Mouse (Mus musculus) brain, adult 2 months (tissue): ENCODE results near the gene Uchl1.

Experiments used
- DNase-seq: peaks from one replicate; pipeline ENCODE4 v3.0.0; 2011; ENCODE audit warnings: low read depth, low spot score

Uchl1 gene

DNA sequence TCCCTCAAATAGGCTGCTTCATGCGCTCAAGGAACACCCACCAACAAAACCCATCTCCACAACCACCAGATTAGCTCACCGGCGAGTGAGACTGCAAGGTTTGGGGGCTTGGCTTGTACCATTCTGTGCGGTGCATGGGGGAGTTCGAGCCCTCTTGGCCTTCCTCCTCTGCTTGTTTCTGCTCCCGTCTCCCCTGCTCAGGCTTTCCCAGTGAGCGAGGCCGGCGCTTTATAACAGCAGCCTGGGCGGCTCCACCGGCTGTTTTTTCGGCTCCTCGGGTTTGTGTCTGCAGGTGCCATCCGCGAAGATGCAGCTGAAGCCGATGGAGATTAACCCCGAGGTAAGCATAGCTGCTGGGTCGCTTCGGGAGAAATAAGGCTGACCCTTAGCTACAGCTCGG is at the start of gene Uchl1:
Gene Uchl1 (plus strand): TSS at position 109 of the 400 bp plus-strand sequence.
- peak; percentile 99 for DNase-seq

DNA sequence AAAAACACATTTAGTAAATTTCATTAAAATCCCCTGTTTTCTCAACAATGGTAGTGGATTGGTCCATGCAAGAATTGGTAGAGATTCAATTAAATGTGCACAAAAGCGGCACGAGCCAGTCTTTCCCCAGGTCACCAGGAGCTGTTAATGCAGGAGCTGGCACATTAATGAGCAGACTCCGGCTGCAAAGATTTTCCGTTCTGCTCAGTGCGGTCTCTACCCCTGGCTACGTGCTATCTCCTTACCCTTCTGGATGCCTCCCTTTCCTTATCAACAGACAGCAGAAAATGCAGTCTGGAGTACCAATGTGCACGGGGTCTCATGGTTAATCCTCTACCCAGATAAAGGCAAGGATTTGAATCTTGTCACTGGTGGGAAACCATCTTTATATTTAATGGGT is 48.1 kb upstream of the Uchl1 start:
- no peak for DNase-seq

DNA sequence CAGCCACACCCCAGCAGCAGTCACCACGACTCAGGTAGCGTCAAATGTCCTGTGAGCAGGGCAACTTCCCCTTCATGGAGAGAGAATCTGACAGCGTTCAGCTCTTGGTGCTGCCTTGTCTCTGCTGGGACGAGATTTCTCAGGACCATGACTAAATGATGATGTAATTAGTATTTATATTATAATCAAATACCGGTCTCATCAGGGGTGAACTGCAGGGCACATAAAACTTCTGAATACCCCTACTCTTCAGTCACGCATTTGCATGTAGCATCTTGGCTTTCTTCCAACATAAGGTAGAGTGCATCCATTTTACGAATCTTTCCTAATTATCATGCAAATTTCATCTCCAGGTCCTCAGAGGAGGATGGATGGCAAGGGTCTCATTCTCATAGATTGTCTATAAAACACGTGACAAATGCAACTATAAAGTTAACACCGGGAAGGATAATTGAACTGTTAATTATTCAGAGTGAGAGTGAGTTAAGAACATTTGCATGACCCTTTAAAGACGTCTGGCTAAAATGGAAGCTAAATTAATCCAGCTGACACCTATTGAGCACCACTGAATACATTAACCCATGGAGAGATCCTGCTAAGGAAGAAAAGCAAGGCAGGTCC is 40.3 kb upstream of the Uchl1 start:
- no peak for DNase-seq

DNA sequence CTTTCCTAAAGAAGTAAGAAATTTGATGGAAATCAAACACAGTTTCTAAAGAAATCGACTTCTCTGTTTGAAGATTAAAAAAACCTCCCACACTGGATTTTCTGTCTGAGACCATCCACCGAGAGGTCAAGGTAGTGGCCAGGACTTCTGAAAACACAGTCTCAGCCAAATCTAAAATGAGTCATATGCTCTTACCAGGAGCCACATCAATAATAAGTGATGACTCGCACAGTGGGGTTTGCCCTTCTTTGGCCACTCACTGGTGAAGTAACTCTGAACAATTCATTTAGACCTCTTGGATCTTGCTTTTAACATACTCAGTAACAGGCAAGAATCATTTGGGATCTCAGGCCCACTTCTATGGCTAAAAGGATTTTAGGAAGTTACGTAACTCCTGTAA is 33.7 kb upstream of the Uchl1 start:
- peak; percentile 24 for DNase-seq

DNA sequence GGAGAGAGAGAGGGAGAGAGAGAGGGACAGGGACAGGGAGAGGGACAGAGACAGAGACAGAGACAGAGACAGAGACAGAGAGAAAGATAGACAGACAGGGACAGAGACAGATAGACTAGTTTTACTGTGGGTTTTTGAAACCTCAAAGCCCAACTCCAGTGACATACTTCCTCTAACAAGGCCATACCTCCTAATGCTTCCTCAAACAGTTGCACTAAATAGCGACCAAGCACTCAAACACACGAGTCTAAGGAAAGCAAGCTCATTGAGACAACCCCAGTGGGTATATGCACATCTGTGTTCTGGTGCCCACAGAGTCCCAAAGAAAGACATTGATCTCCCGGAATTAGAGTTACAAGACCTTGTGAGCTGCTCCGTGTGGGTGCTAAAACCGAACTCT is 32.6 kb upstream of the Uchl1 start:
- no peak for DNase-seq

DNA sequence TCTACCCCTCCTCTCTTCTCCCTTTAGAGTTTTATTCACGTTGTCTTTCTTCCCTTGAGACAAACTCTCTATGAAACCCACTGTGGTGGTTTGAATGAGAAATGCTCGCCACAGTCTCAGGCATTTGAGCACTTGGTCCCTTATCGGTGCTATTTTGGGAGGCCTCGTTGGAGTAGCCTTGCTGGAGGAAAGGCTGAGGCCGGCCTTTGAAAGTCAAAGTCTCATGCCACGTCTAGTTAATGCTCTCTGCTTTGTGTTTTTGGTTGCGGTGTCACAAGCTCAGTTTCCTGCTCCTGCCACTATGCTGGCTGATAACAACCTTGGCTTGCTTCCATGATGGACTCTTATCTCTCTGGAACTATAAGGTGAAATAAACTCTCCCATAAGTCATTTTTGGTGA is 28.4 kb upstream of the Uchl1 start:
- no peak for DNase-seq

DNA sequence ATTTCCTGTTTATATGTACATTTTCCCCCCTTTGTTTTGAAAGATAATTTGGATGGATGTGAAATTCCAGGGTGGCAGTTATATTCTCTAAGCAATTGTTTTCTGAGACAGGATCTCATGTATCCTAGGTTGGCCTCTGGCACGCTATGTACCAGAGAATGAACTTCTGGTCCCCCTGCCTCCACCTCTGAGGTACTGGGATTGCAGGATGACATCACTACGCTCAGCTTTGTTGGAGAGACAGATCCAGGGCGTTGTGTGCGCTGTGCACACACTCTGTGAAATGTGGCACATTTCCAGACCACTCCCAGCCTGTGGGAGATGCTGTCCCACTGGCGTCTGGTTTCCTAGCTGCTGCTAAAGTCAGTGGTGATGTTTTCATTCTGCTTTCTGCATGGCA is 21.7 kb upstream of the Uchl1 start:
- peak; percentile 61 for DNase-seq

DNA sequence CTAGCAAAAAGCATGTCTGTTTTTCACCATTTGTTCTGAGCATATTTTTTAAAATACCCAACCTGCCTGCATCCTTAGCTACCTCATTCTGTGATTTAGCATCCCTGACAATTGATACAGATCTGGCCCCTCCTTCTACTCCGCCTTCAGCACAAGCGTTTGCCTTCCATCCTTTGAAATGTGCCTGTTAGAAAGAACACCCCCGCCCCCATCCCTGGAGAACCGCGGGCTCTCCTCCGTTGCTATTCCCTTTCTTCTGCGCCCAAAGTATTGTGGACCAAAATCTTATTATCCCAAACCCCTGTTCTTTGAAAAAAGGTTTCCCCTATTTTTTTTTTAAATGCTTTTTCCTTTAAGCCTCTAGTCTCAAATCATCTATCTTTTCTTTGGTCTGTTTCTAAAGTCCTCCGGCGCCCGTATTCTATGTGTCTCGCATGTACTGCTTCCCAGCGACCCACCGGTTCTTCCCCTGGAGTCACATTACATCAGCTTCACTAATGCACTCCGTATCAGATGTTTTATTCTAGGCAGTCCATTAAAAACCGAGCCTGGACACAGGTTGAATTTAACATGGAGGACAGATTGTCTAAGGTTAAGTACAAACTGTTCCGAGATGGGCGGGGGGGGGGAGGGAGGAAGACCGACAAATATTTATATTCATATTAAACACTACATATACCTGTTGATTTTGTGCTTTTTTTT is 551 bp upstream of the Uchl1 start:
- peak; percentile 79 for DNase-seq

DNA sequence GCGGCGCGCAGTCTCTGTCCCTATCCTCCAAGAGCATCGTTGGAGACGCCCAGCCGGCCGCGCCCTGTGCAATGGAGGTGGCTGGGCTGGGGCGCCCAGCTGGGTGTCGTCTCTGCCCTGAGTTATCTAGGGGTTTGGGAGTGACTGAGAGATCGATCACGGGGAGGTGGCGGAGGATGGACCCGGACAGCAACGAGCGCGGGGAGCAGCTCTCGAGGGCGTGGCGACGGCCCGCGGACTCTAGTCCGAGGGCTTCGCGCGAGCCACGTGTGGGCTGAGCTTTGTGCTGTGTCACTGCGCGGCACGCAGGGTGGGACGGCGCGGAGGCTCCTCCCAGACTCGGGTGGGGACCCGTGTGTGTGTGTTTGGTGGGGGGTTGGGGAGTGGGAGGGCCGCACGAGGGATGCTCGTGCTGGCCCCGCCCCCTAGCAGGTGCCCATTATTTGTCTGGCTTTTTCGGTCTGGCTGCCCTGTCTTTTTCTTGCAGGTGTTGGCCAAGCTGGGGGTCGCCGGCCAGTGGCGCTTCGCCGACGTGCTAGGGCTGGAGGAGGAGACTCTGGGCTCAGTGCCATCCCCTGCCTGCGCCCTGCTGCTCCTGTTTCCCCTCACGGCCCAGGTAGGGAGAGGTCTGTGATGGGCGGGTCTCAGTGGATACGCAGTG is 696 bp downstream of the Uchl1 start:
- DNase-seq = peak; percentile 90

DNA sequence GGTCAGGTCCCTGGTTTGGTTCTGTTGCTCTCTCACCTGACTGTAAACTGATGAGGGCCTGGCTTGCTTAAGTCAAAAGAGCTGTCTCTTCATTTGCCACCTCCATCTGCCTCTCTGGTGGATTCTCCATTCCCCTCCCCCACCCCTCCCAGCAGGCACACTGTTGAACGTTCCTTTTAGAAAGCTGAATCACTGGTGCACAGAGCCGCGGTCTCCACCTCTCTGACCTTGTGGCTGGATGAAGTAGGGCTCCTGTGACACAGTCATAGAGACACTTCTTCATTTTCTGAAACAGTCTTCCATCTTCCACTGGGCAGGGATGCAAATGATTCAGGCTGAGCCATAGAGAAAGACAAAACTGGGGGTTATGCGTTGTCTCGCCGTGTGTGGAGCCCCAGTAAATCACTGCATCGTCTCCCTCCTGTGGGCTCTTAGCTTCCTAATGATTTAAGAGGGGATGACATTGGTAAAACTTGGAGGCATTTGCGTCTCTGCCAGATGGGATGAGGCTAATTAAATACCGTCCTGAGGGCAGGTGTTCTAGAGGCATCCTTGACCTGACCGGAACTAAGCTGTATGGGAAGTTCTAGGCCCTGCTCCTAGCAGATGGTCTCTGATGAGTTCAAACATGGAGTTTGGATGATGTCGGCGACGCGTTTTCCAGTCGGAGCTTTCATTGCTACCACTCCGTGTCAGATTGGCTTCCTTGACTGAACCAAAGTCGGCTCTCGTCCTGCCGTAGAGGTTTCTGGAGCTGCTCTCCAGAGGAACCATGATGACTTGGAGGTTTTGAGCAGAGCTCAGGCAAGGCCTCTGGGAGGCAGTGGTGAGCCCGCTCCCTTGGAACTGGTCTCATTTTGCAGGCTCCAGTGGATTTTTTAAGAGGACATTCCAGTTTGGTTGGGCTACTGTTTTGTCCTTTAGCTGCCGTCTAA is 1.8 kb downstream of the Uchl1 start:
- DNase-seq = peak; percentile 85

DNA sequence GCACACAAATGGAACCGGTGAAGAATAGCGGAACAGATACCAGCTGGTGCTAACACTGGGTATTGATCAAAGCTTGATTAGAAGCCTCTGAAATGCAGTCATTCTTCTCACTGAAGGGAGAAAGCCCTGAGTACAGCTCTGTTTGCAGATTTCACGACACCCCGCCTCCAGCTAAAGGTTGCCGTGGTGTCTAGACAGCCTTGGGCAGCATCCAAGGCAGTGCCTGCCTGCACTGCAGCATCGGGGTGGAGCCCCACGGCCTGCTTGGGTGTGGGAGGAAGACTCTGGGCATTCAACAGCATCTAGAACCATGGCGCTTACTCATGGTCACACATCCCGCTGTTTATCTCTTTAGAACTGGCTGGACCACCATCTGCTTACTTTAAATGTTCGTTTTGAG is 3.3 kb downstream of the Uchl1 start:
- DNase-seq = peak; percentile 89

DNA sequence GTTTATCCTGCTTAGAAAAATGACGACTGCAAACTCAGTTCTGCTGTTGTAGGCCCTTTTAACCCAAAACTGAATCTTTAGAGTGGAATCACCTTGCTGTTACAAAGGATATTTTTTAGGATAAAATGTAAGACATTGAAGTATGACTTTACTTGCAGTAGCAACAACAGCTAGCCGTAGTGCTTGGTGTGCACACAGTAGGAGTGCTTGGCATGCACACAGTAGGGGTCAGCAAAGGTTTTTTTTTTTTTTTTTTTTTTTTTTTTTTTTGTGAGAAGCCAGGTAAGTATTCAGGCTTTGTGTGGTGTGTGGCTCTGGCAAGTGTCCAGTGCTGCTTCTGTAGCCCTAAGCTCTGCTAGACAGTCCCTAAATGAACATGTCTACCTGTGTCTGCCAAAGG is 10.0 kb downstream of the Uchl1 start:
- no peak for DNase-seq

DNA sequence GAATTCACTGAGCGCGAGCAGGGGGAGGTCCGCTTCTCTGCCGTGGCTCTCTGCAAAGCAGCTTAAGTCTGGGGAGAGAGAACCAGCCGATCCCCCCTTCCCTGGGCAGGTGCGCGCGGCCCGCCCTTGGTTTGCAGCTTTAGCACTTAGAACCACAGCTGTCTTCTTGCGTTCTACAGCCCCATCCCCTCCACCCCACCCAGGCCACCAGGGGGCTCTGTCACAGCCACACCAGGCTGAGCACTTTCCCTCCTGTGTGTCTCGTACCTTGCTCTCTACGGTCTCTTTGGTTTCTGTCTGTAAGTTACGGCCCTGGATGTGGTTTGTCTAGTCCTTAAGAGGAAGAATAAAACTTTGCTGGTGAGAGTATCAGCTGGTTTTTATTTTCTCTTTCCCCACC is 11.0 kb downstream of the Uchl1 start:
- DNase-seq = no peak

DNA sequence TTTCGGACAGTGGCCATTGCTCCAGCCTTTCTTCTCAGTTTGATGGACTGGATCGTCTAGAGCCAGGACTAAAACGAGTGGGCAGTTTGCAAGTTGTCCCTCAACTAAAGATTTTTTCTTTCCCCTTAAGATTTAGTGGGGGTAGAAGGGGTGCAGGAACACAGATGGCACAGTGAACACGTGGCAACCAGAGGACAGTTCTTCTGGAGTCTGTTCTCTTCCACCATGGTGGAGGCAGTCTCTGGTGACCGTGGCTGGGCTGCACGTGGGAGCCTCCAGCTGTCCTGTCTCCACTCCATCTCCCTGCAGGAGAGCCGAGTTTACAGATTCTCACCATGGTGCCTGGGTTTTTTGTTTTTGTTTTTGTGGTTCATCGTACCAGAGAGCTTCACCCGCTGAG is 11.8 kb downstream of the Uchl1 start:
- peak; percentile 75 for DNase-seq

DNA sequence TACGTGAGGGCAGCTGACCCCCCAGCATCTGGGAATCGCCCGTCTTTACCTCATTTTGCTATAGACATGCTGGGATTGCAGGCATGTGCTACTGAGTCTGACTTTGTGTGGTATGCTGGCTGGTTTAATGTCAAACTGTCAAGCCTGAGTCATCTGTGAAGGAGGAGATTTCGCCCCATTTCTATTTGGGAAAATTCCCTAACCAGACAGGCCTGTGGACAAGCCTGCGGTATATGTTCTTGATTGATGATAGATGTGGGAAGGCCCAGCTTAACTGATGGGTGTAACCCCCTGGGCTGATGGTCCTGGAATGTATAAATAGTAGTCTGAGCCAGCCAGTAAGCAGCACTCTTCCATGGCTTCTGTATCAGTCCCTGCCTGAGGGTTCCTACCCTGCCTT is 12.4 kb downstream of the Uchl1 start:
- DNase-seq = no peak

DNA sequence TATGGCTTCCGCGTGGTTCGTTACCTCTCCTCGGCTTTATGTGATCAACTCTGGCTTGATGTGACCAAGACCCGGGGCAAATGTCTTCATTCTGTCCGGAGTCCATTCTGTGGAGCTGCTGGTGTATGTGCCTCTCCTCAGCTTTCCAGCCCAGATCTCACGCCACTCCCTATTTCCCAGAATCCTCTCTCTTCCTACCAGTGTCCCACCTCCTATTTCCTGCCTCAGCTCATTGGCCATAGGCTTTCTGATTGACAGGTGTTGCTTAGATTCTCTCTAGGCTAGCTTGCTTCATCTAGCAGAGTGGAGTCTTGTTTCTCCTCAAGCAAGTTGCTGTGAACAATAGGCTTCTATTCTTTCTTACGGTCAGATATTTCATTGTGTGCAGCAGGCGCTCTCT is 13.9 kb downstream of the Uchl1 start:
- peak; percentile 30 for DNase-seq

DNA sequence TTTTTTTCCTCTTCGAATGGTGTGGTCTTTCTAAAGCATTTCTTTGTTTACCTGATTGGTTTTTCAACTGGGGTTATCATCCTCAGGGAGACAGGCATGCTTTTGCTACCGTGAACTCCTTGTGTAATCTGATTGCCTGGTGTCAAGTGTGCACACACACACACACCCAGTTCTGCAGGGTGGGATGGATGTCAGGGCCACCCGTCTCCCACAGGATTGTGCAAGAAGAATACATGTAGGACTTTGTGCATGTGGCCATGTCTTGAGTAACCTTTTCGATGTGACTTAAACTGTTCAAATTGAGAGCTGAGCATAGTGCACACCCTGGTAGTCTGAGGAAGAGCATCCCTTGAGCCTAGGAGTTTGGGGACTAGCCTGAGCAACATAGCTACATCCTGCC is 17.3 kb downstream of the Uchl1 start:
- DNase-seq = no peak

DNA sequence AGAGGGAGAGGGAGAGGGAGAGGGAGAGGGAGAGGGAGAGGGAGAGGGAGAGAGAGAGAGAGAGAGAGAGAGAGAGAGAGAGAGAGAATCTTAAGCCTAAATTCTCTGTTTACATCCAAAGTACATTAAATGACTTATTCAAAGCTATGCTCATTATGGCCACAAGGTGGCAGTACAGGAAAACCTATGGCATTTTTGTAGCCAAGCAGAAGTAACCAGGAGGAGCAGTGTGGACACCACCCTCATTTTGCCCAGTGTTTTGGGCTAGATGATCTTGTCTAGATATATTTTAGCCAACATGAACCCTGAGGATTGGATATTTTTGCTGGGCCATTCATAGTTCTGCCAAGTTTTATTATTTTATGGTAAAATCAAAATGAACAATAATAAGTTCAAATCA is 21.2 kb downstream of the Uchl1 start:
- DNase-seq = peak; percentile 87

DNA sequence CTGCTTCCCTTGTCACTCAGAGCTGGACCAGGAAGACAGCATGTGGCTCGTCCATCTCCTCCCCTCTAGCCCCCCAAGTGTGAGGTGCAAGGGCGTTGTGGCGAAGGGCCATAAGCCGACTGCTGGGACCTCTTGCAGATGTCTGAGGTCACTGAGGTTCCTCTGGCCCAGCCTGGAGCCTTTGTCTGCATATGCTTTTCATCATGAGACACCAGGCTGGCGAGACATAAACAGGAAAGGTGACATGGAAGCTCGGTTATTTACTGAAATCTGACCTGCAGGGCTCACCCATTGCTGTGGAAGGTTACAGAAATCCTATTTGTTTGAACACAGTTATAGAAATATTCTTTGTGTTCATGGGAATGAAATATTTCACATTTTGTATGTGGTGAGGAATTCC is 24.0 kb downstream of the Uchl1 start:
- no peak for DNase-seq

DNA sequence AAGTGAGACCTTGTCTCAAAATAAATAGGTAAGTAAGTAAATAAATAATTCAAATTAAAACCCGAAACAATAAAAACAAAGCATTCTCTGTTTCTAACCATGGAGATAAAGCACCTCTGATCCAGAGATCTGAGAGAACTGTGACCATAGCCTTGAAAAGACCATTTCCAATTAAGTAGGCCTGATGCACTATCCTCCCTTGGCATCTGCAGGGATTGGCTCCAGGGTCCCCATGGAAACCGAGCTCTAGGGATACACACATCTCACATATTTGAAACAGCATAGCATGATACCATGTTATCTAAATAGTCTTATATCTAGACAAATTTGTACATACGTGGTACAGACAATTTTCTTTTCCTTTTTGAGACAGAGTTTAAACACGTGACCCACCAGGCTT is 26.1 kb downstream of the Uchl1 start:
- no peak for DNase-seq

DNA sequence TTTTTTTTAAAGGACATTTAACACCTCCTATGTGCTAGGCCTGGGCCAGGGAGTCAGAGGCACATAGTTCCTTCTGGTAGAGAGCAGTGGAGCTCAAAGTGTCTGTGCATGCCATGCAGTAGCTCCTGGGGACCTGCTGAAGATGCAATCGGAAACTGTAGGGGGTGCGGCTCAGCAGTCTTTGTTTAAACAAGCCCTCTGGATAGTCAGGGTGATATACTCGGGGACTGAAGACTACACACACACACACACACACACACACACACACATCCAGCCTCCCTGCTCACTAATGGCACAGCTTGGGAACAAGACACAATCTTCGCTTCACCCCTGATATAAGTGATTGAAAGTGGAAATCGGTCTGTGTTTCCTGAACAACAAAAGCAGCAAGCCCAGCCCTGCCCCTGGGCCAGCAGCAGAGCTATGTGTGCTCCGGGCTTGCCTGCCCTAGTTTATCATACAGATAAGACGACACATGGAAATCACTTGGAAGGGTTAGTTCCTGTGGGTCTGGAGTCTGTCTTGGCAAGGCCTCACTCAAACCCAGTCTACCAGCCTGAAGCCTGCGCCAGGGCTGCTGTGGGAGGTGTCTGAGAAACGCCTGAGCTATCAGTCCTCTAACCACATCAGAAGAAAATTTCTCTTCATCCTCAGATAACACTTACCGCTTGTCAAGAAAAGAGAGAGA is 27.6 kb downstream of the Uchl1 start:
- no peak for DNase-seq
